Mouse (Mus musculus) CH12.LX (cell line): Measurements from ENCODE around the gene Atg9b. TPM values are rescaled to one million over a fixed set of nuclear protein-coding genes. Genes with fewer than 3 reads are reported as not detected.

Experiments used
- DNase-seq: peaks from one replicate; pipeline ENCODE4 v3.0.0-alpha.2; 2013; ENCODE audit errors: extremely low read depth
- H3K27ac ChIP-seq: 2 replicates; pipeline ENCODE4 v1.5.1; 2012; ENCODE audit warnings: low read depth, mild to moderate bottlenecking, control low read depth, moderate library complexity; ENCODE audit not compliant: insufficient read depth
- H3K27me3 ChIP-seq: replicated peaks from 2 replicates; pipeline ENCODE3; 2012; ENCODE audit warnings: inconsistent platforms
- H3K36me3 ChIP-seq, 2 experiments: replicated peaks in 1 of 2; 2 replicates each; pipeline versions ENCODE3 to v1.6.1; 2012; ENCODE audit warnings: inconsistent platforms in 1 of 2, low read length in 1 of 2, mild to moderate bottlenecking in 1 of 2, mixed read lengths in 1 of 2, moderate library complexity in 1 of 2; ENCODE audit not compliant: control insufficient read depth in 1 of 2, insufficient read depth in 1 of 2
- H3K4me1 ChIP-seq, 2 experiments: 2 replicates each; pipeline ENCODE4 v1.6.1; 2012; ENCODE audit warnings: inconsistent platforms in 1 of 2, moderate library complexity in 1 of 2; ENCODE audit not compliant: insufficient read depth in 2 of 2, control insufficient read depth in 1 of 2
- H3K4me2 ChIP-seq: 2 replicates; pipeline ENCODE4 v1.6.1; 2012; ENCODE audit warnings: low read depth, mild to moderate bottlenecking, control low read depth; ENCODE audit not compliant: poor library complexity, insufficient read depth, severe bottlenecking
- H3K4me3 ChIP-seq, 3 experiments: fragments of 150-350 bp in 1 of 3; sonication (generic) in 1 of 3; replicated peaks in 1 of 3; 2 replicates each; pipeline versions ENCODE3 to v1.5.1; 2011 to 2012; ENCODE audit warnings: low read depth in 2 of 3, low read length in 2 of 3, mild to moderate bottlenecking in 2 of 3, moderate library complexity in 2 of 3, control low read depth in 1 of 3, improper control_type of control experiment in 1 of 3, inconsistent platforms in 1 of 3, mixed read lengths in 1 of 3; ENCODE audit not compliant: poor library complexity in 1 of 3
- H3K79me2 ChIP-seq: replicated peaks from 2 replicates; pipeline ENCODE4 v1.6.1; 2012; ENCODE audit warnings: mild to moderate bottlenecking, moderate library complexity; ENCODE audit not compliant: control insufficient read depth, poor library complexity, insufficient read depth, severe bottlenecking; ENCODE audit errors: extremely low read depth
- H3K9ac ChIP-seq: 2 replicates; pipeline ENCODE4 v1.6.1; 2012; ENCODE audit warnings: low read depth, mild to moderate bottlenecking, control low read depth, moderate library complexity; ENCODE audit not compliant: insufficient read depth
- H3K9me3 ChIP-seq: replicated peaks from 2 replicates; pipeline ENCODE3; 2012; ENCODE audit warnings: low read length, inconsistent platforms, mixed read lengths
- BHLHE40 ChIP-seq: IDR thresholded peaks from 2 replicates; pipeline ENCODE4 v1.6.1; 2011; ENCODE audit warnings: mild to moderate bottlenecking, low read depth, low read length, improper control_type of control experiment
- CHD1 ChIP-seq: IDR thresholded peaks from 2 replicates; pipeline ENCODE4 v1.6.1; 2012; ENCODE audit warnings: low read depth, low read length, improper control_type of control experiment, inconsistent platforms
- CTCF ChIP-seq, 2 experiments: IDR thresholded peaks in 1 of 2; conservative IDR thresholded peaks in 1 of 2; 2 replicates each; pipeline ENCODE4 v1.5.1; 2011 to 2012; ENCODE audit warnings: low read depth in 2 of 2, low read length in 2 of 2, improper control_type of control experiment in 1 of 2, inconsistent platforms in 1 of 2, mild to moderate bottlenecking in 1 of 2, moderate library complexity in 1 of 2
- EP300 ChIP-seq: IDR thresholded peaks from 2 replicates; pipeline ENCODE4 v1.6.1; 2011; ENCODE audit warnings: low read length, improper control_type of control experiment
- ETS1 ChIP-seq: conservative IDR thresholded peaks from 2 replicates; pipeline ENCODE4 v1.6.1; 2012; ENCODE audit warnings: low read depth, mild to moderate bottlenecking, inconsistent platforms, low read length, improper control_type of control experiment, moderate library complexity
- GABPA ChIP-seq: IDR thresholded peaks from 2 replicates; pipeline ENCODE4 v1.6.1; 2012; ENCODE audit warnings: low read depth, low read length, improper control_type of control experiment, inconsistent platforms; ENCODE audit not compliant: insufficient replicate concordance
- HCFC1 ChIP-seq: IDR thresholded peaks from 2 replicates; pipeline ENCODE4 v1.6.1; 2012; ENCODE audit warnings: low read depth, mild to moderate bottlenecking, inconsistent platforms, low read length, improper control_type of control experiment
- MEF2A ChIP-seq: IDR thresholded peaks from 2 replicates; pipeline ENCODE4 v1.6.1; 2014; ENCODE audit warnings: low read depth, mild to moderate bottlenecking, inconsistent platforms, low read length, improper control_type of control experiment, borderline replicate concordance
- MXI1 ChIP-seq: IDR thresholded peaks from 2 replicates; pipeline ENCODE4 v1.6.1; 2011; ENCODE audit warnings: mild to moderate bottlenecking, low read depth, low read length, improper control_type of control experiment
- NELFE ChIP-seq: IDR thresholded peaks from 2 replicates; pipeline ENCODE4 v1.6.1; 2011; ENCODE audit warnings: low read depth, low read length, improper control_type of control experiment
- POLR2A ChIP-seq: IDR thresholded peaks from 2 replicates; pipeline ENCODE4 v1.6.1; 2011; ENCODE audit warnings: low read depth, mild to moderate bottlenecking, improper control_type of control experiment, low read length
- RAD21 ChIP-seq: IDR thresholded peaks from 2 replicates; pipeline ENCODE4 v1.6.1; 2011; ENCODE audit warnings: low read depth, mild to moderate bottlenecking, low read length, improper control_type of control experiment, moderate library complexity
- SMC3 ChIP-seq: IDR thresholded peaks from 2 replicates; pipeline ENCODE4 v1.6.1; 2011; ENCODE audit warnings: low read depth, low read length, improper control_type of control experiment
- UBTF ChIP-seq: IDR thresholded peaks from 2 replicates; pipeline ENCODE4 v1.6.1; 2012; ENCODE audit warnings: low read depth, mild to moderate bottlenecking, inconsistent platforms, low read length, improper control_type of control experiment, moderate library complexity
- USF1 ChIP-seq: IDR thresholded peaks from 2 replicates; pipeline ENCODE4 v1.6.1; 2014; ENCODE audit warnings: low read depth, mild to moderate bottlenecking, inconsistent platforms, low read length, improper control_type of control experiment
- USF2 ChIP-seq: conservative IDR thresholded peaks from 2 replicates; pipeline ENCODE4 v1.6.1; 2011; ENCODE audit warnings: low read depth, low read length, improper control_type of control experiment
- ZC3H11A ChIP-seq: IDR thresholded peaks from 2 replicates; pipeline ENCODE4 v1.6.1; 2012; ENCODE audit warnings: low read depth, mild to moderate bottlenecking, inconsistent platforms, low read length, improper control_type of control experiment
- ZKSCAN1 ChIP-seq: IDR thresholded peaks from 2 replicates; pipeline ENCODE4 v1.6.1; 2012; ENCODE audit warnings: low read depth, inconsistent platforms, low read length, improper control_type of control experiment, borderline replicate concordance
- ZMIZ1 ChIP-seq: IDR thresholded peaks from 2 replicates; pipeline ENCODE4 v1.6.1; 2012; ENCODE audit warnings: low read depth, mild to moderate bottlenecking, inconsistent platforms, low read length, improper control_type of control experiment
- dilution Hi-C: fragments of 300-500 bp; cut with MboI; formaldehyde crosslinking; loops from 2 replicates; pipeline ENCODE4 v1.14.3; 2020; ENCODE audit warnings: low sequenced_read_pairs; ENCODE audit not compliant: extremely low pct_unique_long_range_greater_than_20kb, extremely low pct_ligation_motif_present
- in situ Hi-C: fragments of 300-500 bp; cut with MboI; formaldehyde crosslinking; loops from 3 replicates; pipeline ENCODE4 v1.14.3; 2019; ENCODE audit warnings: low sequenced_read_pairs, low pct_ligation_motif_present, low pct_unique_long_range_greater_than_20kb, mixed read lengths
- polyA plus RNA-seq: library from polyadenylated mRNA; unstranded; fragments of >175 nt; gene quantifications from 2 replicates; pipeline ENCODE4 v1.2.1, GENCODE M21; 2012; ENCODE audit warnings: low read depth; ENCODE audit not compliant: insufficient read length
- total RNA-seq, 2 experiments: library from RNA; depleted of rRNA; stranded (reverse); fragments of 300-350 nt in 1 of 2; fragments of >200 nt in 1 of 2; gene quantifications; 2 replicates each; pipeline ENCODE4 v1.2.3; 2012 to 2014

The Atg9b gene
- total and polyA plus RNA-seq, 3 experiments = 0.68 to 1.3 (median 0.81) TPM

- no peak for DNase-seq
- TF ChIP-seq CHD1 (no peak), UBTF (no peak), BHLHE40 (no peak), SMC3 (no peak), ZKSCAN1 (no peak), USF2 (no peak), POLR2A (no peak)
- Histone ChIP-seq H3K36me3 (no peaks in the 10 kb centered on the region), H3K27ac (no peak overlapping the region), H3K9ac (no peak overlapping the region), H3K4me1 (peaks cover 8 to 22% of the 10 kb centered on the region in 2 experiments), H3K79me2 (no peaks in the 10 kb centered on the region), H3K27me3 (peaks cover 7% of the 10 kb centered on the region), H3K4me2 (no peak overlapping the region), H3K4me3 (no peak overlapping the region), H3K9me3 (no peaks in the 10 kb centered on the region)
- in situ Hi-C loops (no loop called here), dilution Hi-C loops (no loop called here)
Measured at GRCm38 (mm10) chr5:24381988-24382387, 10.0 kb downstream of the Atg9b start.

GRCm38 (mm10) chr5:24381486-24381885 is 10.5 kb downstream of the Atg9b start:
- H3K9me3 ChIP-seq = no peaks in the 10 kb centered on the region
- H3K27me3 ChIP-seq = peaks cover 9% of the 10 kb centered on the region
- no peak for DNase-seq
- H3K79me2 ChIP-seq = no peaks in the 10 kb centered on the region
- no peak overlapping the region for H3K27ac ChIP-seq
- H3K36me3 ChIP-seq = no peaks in the 10 kb centered on the region
- TF ChIP-seq MEF2A (no peak), CTCF (conservative IDR thresholded peaks at IDR 0.05 in 1 of 2, IDR thresholded peaks at IDR 0.05 in 1 of 2; ENCODE audit: low read depth in 2 of 2, low read length in 2 of 2) (no peak), CHD1 (no peak), MXI1 (no peak), USF1 (no peak), GABPA (no peak), ETS1 (no peak), SMC3 (no peak), RAD21 (no peak), NELFE (no peak), HCFC1 (no peak), ZC3H11A (no peak), EP300 (no peak), ZMIZ1 (no peak)
- TF ChIP-seq, all 38 proteins: peak for 0
- in situ Hi-C loops = no loop called here
- Histone ChIP-seq H3K4me2 (no peak overlapping the region), H3K9ac (no peak overlapping the region), H3K4me1 (peaks cover 8 to 22% of the 10 kb centered on the region in 2 experiments), H3K4me3 (no peak overlapping the region)
- dilution Hi-C loops = no loop called here
